Mouse (Mus musculus) neural tube, embryonic 14.5 days (tissue): ENCODE results near the gene Kank1. TPM values are rescaled to one million over a fixed set of nuclear protein-coding genes. Genes with fewer than 3 reads are reported as not detected.

ENCODE experiments used
- ATAC-seq: fragments of 200-750 bp; cut with Nextera tagmentation; 2 replicates; pipeline ENCODE4 v1.8.0; 2017; ENCODE audit warnings: low read depth, mild to moderate bottlenecking, moderate TSS enrichment, moderate library complexity
- H3K27ac ChIP-seq: fragments of 300-500 bp; sonication (generic); 2 replicates; pipeline ENCODE4 v1.5.1; 2014; ENCODE audit warnings: low read depth, mild to moderate bottlenecking, control low read depth, low read length, moderate library complexity, mixed read lengths
- H3K27me3 ChIP-seq: fragments of 300-500 bp; sonication (generic); 2 replicates; pipeline ENCODE4 v1.6.1; 2014; ENCODE audit warnings: low read length; ENCODE audit not compliant: control insufficient read depth, insufficient read depth
- H3K36me3 ChIP-seq: fragments of 300-500 bp; sonication (generic); 2 replicates; pipeline ENCODE4 v1.6.1; 2014; ENCODE audit warnings: low read length, mixed read lengths; ENCODE audit not compliant: control insufficient read depth, insufficient read depth
- H3K4me1 ChIP-seq: fragments of 300-500 bp; sonication (generic); 2 replicates; pipeline ENCODE4 v1.6.1; 2014; ENCODE audit warnings: low read length; ENCODE audit not compliant: control insufficient read depth, insufficient read depth
- H3K4me2 ChIP-seq: fragments of 300-500 bp; sonication (generic); 2 replicates; pipeline ENCODE4 v1.6.1; 2014; ENCODE audit warnings: mild to moderate bottlenecking, low read depth, low read length, control low read depth
- H3K4me3 ChIP-seq: fragments of 300-500 bp; sonication (generic); 2 replicates; pipeline ENCODE4 v1.5.1; 2014; ENCODE audit warnings: low read depth, low read length, control low read depth, mixed read lengths
- H3K9ac ChIP-seq: fragments of 300-500 bp; sonication (generic); replicated peaks from 2 replicates; pipeline ENCODE4 v1.6.1; 2014; ENCODE audit warnings: low read depth, mild to moderate bottlenecking, control low read depth, low read length, mixed read lengths
- H3K9me3 ChIP-seq: fragments of 300-500 bp; sonication (generic); 2 replicates; pipeline ENCODE4 v1.6.1; 2016; ENCODE audit warnings: low read length; ENCODE audit not compliant: control insufficient read depth
- WGBS: fragments of 180-500 bp; shearing (Covaris S2); extraction: QIAGEN DNeasy Blood & Tissue Kit; methylation state at CpG from one replicate; pipeline ENCODE4 v1.1.7; 2014; 5-methylcytosine and 5-hydroxymethylcytosine counted together
- polyA plus RNA-seq: library from polyadenylated mRNA; unstranded; fragments of >200 nt; fragmentation: Nextera tagmentation; extraction: Ambion mirVana; gene quantifications from 2 replicates; pipeline ENCODE4 v1.2.1, GENCODE M21; 2014

Kank1 gene
- polyA plus RNA-seq, 1 experiment from 2014 or later: 15.7 TPM

DNA sequence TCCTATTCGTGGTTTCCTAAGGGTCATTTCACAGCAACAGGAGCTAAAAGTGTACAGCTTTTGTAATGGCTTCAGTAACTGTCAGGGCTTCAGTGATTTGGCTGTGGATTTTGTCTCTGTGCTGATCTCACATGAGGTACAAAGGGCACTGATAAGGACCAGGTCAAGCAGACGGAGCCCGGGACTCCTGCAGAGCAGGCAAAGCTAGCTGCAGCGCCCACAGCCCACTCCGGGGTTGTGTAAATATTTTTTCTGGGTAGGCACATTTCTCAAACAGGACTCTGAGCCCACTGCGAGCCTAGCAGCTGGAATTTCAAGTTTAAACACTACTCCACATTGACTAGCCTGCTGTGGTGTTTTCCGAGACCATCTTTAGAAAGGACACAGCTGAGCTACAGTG, 145.2 kb downstream of the Kank1 start:
- no peaks in the 10 kb centered on the region for H3K4me1 ChIP-seq
- 67% methylated on average over 7 of the region's 7 CpGs for WGBS
- H3K9ac ChIP-seq: no peak overlapping the region
- no peak overlapping the region for H3K4me2 ChIP-seq
- no peaks in the 10 kb centered on the region for H3K9me3 ChIP-seq
- no peak for ATAC-seq
- no peaks in the 10 kb centered on the region for H3K36me3 ChIP-seq
- no peak overlapping the region for H3K4me3 ChIP-seq
- H3K27me3 ChIP-seq: no peaks in the 10 kb centered on the region
- H3K27ac ChIP-seq: no peak overlapping the region

DNA sequence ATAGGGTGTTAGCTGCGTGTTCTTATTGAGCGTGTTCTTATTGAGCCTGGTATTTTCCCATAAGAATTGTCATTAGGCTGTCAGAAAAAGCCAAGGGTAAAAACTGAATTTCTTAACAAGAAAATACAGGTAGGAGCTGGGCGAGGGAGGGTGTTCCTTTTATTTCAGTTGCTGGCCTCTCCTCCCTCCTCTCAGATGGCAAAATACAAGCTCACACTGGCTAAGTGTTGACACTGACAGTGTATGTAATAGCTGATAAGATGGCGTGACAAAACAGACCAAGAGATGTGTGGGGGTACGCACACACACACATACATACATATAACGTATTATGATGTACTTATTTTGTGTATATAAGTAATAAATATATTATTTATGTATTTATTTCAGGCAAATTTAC, 145.7 kb downstream of the Kank1 start:
- Histone ChIP-seq H3K4me2 (no peak overlapping the region), H3K4me3 (no peak overlapping the region), H3K4me1 (no peaks in the 10 kb centered on the region), H3K27me3 (no peaks in the 10 kb centered on the region), H3K9me3 (no peaks in the 10 kb centered on the region), H3K27ac (no peak overlapping the region), H3K36me3 (no peaks in the 10 kb centered on the region), H3K9ac (no peak overlapping the region)
- 88% methylated on average over 6 of the region's 6 CpGs for WGBS
- no peak for ATAC-seq

DNA sequence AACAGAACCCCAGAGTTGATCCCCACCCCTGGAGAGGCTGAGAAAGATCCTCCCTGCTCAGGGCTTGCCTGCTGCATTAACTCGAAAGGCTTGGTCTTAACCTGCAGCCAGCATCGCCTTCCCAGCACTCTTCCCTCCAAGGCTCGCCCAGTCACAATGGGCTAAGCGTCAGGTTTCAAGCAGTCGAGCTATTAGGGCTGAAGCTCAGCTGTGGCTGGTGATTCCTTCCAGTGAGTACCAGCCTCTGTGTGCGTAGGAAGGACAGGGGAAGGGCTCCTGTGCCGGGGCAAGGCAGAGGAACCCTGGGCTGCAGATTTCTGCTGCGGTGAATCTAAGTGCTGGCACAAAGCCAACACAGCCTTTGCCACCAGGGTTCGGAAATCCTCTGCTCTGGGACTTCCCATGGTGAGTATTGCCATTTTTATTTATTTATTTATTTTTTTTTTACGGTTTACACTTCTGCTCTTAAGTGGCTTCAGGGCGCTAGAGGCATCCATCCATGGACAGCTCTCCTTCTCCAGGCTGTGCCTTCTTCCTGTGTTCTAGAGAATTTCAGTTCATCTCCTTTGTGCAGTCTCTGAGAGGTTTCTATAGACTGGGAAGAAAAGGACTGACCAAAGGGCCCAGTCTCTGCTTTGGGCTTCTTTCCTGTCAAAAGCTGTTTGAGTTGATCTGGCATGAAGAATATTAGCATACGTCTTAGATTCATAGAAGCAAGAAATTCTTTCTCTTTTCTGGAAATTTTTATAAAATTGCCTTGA, 146.8 kb downstream of the Kank1 start:
- WGBS: 19% methylated on average over 12 of the region's 12 CpGs
- H3K9me3 ChIP-seq: no peaks in the 10 kb centered on the region
- H3K27ac ChIP-seq: no peak overlapping the region
- H3K36me3 ChIP-seq: no peaks in the 10 kb centered on the region
- H3K4me3 ChIP-seq: no peak overlapping the region
- peak overlapping the region; percentile 21; the same call in 1 of the 2 replicates for H3K4me2 ChIP-seq
- H3K4me1 ChIP-seq: no peaks in the 10 kb centered on the region
- H3K27me3 ChIP-seq: no peaks in the 10 kb centered on the region
- H3K9ac ChIP-seq: no peak overlapping the region
- peak; percentile 66; the same call in 1 of the 2 replicates for ATAC-seq

DNA sequence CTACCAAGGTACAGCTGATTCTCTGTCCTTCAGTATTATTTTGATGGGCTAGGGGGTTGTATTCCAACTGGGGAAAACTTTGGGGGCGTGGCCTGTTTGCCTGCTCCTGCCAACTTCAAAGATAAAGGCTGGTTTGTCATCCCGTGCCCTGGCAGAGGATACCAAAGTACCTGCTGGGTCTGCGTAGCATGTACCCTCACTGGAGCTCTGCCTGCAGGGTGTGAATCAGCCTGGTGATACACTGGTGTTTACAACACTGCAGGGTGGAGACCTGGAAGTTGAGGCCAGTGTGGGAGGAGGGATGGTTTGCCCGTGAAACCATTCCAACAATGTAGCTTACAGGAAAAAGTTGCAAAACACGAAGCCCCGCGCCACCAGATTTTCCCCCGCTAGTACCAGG, 149.2 kb downstream of the Kank1 start:
- 77% methylated on average over 8 of the region's 8 CpGs for WGBS
- no peak for ATAC-seq
- H3K9me3 ChIP-seq: no peaks in the 10 kb centered on the region

DNA sequence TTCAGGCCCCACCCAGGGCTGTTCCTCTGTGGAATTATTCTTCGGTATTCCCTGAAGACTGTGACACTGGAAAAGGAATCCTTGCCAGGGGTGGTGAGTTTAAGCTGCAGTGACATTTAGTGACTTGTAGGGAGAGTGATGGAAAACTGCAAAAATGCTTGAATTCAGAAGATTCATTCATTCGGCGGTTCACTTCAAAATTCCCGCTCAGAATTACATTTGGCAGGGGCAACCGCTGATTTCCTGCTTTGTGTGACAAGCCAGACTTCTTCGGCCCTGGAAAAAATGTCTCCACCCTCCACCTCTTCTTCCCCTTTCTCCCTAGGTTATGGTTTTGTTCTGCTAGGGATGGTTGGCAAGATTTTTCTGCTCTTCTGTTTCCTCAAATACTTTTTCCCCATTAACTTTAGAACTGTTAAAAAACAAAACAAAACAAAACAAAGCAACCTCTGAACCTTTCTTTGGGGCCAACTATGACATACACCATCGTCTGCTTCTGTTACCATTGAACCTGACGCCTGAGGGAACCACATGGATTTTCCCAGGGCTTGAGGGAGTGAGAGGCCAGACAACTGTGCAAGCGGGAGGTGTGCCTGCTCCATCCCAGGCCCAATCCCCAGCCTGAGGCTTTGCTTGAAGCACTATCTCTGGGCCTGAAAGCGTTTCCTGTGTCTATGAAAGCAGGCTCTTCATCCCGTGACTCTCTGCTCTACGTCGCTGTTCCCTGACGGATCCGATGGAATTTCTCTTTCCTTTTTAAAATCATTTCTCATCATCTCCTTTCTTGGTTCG, 150.1 kb downstream of the Kank1 start:
- no peak overlapping the region for H3K27ac ChIP-seq
- no peaks in the 10 kb centered on the region for H3K9me3 ChIP-seq
- no peak overlapping the region for H3K9ac ChIP-seq
- H3K4me1 ChIP-seq: no peaks in the 10 kb centered on the region
- 88% methylated on average over 16 of the region's 16 CpGs for WGBS
- no peak overlapping the region for H3K4me2 ChIP-seq
- ATAC-seq: no peak
- no peak overlapping the region for H3K4me3 ChIP-seq
- H3K36me3 ChIP-seq: no peaks in the 10 kb centered on the region
- no peaks in the 10 kb centered on the region for H3K27me3 ChIP-seq

More for the DNA sequence above, 149.2 kb downstream of the Kank1 start:
- Histone ChIP-seq H3K27ac (no peak overlapping the region), H3K4me1 (no peaks in the 10 kb centered on the region), H3K27me3 (no peaks in the 10 kb centered on the region), H3K9ac (no peak overlapping the region), H3K36me3 (no peaks in the 10 kb centered on the region), H3K4me2 (no peak overlapping the region), H3K4me3 (no peak overlapping the region)

DNA sequence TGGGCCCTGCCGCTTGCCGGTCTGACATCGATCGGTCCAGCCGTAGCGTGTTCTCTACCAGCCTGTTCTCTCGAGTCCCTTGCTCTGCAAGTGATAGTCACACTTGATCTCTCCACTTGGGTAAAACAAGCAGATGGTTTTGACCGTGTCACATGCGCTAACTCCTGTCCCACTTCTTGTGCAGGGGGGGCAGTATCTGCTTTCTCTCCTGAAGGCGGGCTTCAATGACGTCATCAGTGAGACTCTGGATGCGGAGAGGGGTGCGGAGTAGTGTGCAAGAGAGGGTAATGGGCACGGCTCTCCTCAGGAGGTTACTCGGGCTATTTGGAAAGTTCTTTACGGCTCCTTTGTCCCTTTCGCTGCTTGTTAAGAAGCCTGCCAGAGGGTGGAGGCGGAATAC, 151.1 kb downstream of the Kank1 start:
- Histone ChIP-seq H3K36me3 (no peaks in the 10 kb centered on the region), H3K4me2 (no peak overlapping the region), H3K27me3 (no peaks in the 10 kb centered on the region), H3K4me1 (no peaks in the 10 kb centered on the region), H3K9me3 (no peaks in the 10 kb centered on the region), H3K9ac (no peak overlapping the region), H3K4me3 (no peak overlapping the region), H3K27ac (no peak overlapping the region)
- ATAC-seq: no peak
- 75% methylated on average over 18 of the region's 18 CpGs for WGBS

DNA sequence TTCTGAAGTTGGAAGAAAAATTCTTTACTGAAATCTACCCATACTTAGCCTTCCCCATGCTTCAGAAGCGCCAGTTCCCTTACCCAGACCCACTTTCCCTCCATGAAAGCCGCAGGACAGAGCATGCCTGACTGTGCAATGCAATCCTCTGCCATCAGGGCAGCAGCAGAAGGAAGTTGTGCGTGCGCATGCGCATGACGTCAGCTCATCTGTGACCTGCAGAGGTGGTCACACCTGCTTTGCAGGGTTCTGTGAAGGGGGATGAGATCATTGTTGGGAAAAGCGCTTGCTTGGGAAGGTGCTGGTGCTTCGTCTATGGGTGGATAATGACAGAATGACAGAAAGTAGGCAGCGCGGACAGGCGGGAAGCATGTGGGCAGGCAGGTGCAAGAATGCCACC, 155.4 kb downstream of the Kank1 start:
- Histone ChIP-seq H3K4me1 (no peaks in the 10 kb centered on the region), H3K4me3 (no peak overlapping the region), H3K27ac (no peak overlapping the region), H3K9ac (no peak overlapping the region), H3K4me2 (no peak overlapping the region), H3K9me3 (no peaks in the 10 kb centered on the region), H3K36me3 (no peaks in the 10 kb centered on the region), H3K27me3 (no peaks in the 10 kb centered on the region)
- WGBS: 89% methylated on average over 11 of the region's 11 CpGs
- no peak for ATAC-seq

DNA sequence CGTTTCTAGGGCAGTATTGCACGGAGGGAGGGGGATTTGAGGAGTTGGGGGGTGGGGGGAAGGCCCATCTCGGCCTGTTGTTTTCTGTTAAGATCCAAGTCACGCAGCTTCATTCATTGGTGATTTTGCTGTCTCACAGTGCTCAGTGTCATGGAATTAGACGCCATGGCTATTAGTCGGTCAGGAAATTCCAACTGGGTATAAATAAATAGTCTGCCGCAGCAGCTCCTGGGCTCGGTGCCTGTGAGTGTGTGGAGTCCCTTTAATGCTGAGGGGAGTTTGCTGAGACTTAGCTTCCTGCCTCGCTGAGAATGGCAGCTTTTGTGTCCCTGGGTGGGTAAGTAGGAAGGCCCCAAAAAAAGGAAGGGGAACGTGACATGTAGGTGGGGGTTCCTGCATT, 158.3 kb downstream of the Kank1 start:
- WGBS: 23% methylated on average over 10 of the region's 10 CpGs
- H3K27me3 ChIP-seq: no peaks in the 10 kb centered on the region
- peaks cover 8% of the 10 kb centered on the region for H3K4me1 ChIP-seq
- no peaks in the 10 kb centered on the region for H3K9me3 ChIP-seq
- H3K9ac ChIP-seq: no peak overlapping the region
- H3K27ac ChIP-seq: peak overlapping the region; percentile 8; the same call in 1 of the 2 replicates
- H3K36me3 ChIP-seq: no peaks in the 10 kb centered on the region
- peak; percentile 70; the same call in 1 of the 2 replicates for ATAC-seq
- no peak overlapping the region for H3K4me2 ChIP-seq
- H3K4me3 ChIP-seq: no peak overlapping the region

DNA sequence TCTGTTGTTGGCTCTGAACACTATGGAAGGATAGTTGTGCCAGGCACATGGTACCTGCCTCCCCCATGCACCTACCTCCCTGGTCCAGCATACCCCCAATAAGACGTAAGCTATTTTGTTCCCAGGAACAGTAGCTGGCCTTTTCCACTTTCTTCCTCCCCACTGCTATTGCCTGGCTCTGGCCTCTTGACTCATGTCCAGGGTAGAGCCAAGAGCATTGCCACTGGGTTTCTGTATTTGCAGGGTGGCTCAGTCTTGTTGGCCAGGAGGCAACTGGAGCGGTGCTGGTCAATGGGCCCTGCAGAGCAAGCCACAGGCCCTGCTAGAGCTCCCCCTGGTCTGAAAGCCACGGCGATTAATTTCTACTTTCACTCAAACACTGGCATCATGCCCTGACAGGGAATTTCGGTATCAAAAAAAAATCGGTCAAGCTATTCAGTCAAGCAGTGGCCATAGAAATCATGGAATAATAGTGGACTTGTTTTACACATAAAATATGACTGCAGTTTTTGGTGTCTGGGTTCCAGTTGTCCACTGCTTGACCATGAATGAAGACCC, 160.0 kb downstream of the Kank1 start:
- Histone ChIP-seq H3K9me3 (no peaks in the 10 kb centered on the region), H3K4me1 (peaks cover 21% of the 10 kb centered on the region), H3K36me3 (no peaks in the 10 kb centered on the region), H3K9ac (no peak overlapping the region), H3K4me2 (no peak overlapping the region), H3K4me3 (no peak overlapping the region), H3K27me3 (no peaks in the 10 kb centered on the region), H3K27ac (no peak overlapping the region)
- ATAC-seq: no peak
- 90% methylated on average over 6 of the region's 6 CpGs for WGBS
